Mouse (Mus musculus) neural tube, embryonic 13.5 days (tissue): ENCODE measurements around the gene Hdac5. TPM values are rescaled to one million over a fixed set of nuclear protein-coding genes. Genes with fewer than 3 reads are reported as not detected.
A peak's percentile ranks its signal among the peaks of the same experiment; 100 is the strongest.

Experiments
- ATAC-seq: fragments of 200-750 bp; cut with Nextera tagmentation; 2 replicates; pipeline ENCODE4 v1.8.0; 2017; ENCODE audit warnings: low read depth, mild to moderate bottlenecking, moderate TSS enrichment, moderate library complexity
- H3K27ac ChIP-seq: fragments of 300-500 bp; sonication (generic); replicated peaks from 2 replicates; pipeline ENCODE4 v1.5.1; 2015; ENCODE audit warnings: moderate library complexity, mild to moderate bottlenecking, inconsistent platforms
- H3K27me3 ChIP-seq: fragments of 300-500 bp; sonication (generic); 2 replicates; pipeline ENCODE4 v1.6.1; 2015; ENCODE audit warnings: mild to moderate bottlenecking, inconsistent platforms
- H3K36me3 ChIP-seq: fragments of 300-500 bp; sonication (generic); 2 replicates; pipeline ENCODE4 v1.6.1; 2015; ENCODE audit warnings: mild to moderate bottlenecking, inconsistent platforms
- H3K4me1 ChIP-seq: fragments of 300-500 bp; sonication (generic); replicated peaks from 2 replicates; pipeline ENCODE4 v1.6.1; 2015; ENCODE audit warnings: inconsistent platforms
- H3K4me2 ChIP-seq: fragments of 300-500 bp; sonication (generic); 2 replicates; pipeline ENCODE4 v1.6.1; 2015; ENCODE audit warnings: inconsistent platforms, mild to moderate bottlenecking, moderate library complexity
- H3K4me3 ChIP-seq: fragments of 300-500 bp; sonication (generic); 2 replicates; pipeline ENCODE4 v1.5.1; 2015; ENCODE audit warnings: mild to moderate bottlenecking, inconsistent platforms
- H3K9ac ChIP-seq: fragments of 300-500 bp; sonication (generic); 2 replicates; pipeline ENCODE4 v1.6.1; 2015; ENCODE audit warnings: moderate library complexity, mild to moderate bottlenecking, inconsistent platforms
- H3K9me3 ChIP-seq: fragments of 300-500 bp; sonication (generic); 2 replicates; pipeline ENCODE4 v1.6.1; 2016; ENCODE audit warnings: inconsistent platforms
- WGBS: fragments of 180-500 bp; shearing (Covaris S2); methylation state at CpG from one replicate; pipeline ENCODE4 v1.1.7; 2015; 5-methylcytosine and 5-hydroxymethylcytosine counted together
- polyA plus RNA-seq: library from polyadenylated mRNA; unstranded; fragments of >200 nt; fragmentation: Nextera tagmentation; extraction: Ambion mirVana; gene quantifications from 2 replicates; pipeline ENCODE4 v1.2.1, GENCODE M21; 2015

Gene Hdac5
- polyA plus RNA-seq, 1 experiment from 2014 or later = 84.4 TPM

GRCm38 (mm10) chr11:102189461-102190436 lies 40.2 kb downstream of the Hdac5 start, which contains the start of gene G6pc3:
Gene G6pc3 (plus strand): TSS chr11:102189620.
- peak within 1 kb of the TSS; percentile 53 for H3K27ac ChIP-seq
- peak within 1 kb of the TSS; percentile 77 for H3K9ac ChIP-seq
- peak within 1 kb of the TSS; percentile 78 for H3K4me2 ChIP-seq
- peak within 1 kb of the TSS; percentile 60 for H3K4me3 ChIP-seq
- WGBS = 4% methylated on average over 50 of the region's 50 CpGs
- no peaks in the 10 kb centered on the region for H3K27me3 ChIP-seq
- peaks cover 24% of the 10 kb centered on the region for H3K36me3 ChIP-seq
- peaks cover 36% of the 10 kb centered on the region for H3K4me1 ChIP-seq
- no peaks in the 10 kb centered on the region for H3K9me3 ChIP-seq
- peak; percentile 73 for ATAC-seq

GRCm38 (mm10) chr11:102188980-102189379 lies 41.0 kb downstream of the Hdac5 start:
- Histone ChIP-seq H3K4me1 (peaks cover 32% of the 10 kb centered on the region), H3K27me3 (no peaks in the 10 kb centered on the region), H3K27ac (no peak overlapping the region), H3K9me3 (no peaks in the 10 kb centered on the region), H3K4me2 (peak overlapping the region; percentile 78), H3K4me3 (peak overlapping the region; percentile 60), H3K9ac (peak overlapping the region; percentile 77; the same call in 1 of the 2 replicates), H3K36me3 (peaks cover 16% of the 10 kb centered on the region)
- no peak for ATAC-seq
- WGBS = 74% methylated on average over 6 of the region's 6 CpGs

GRCm38 (mm10) chr11:102186235-102186634 lies 43.7 kb downstream of the Hdac5 start:
- 93% methylated on average over 1 of the region's 1 CpGs for WGBS

GRCm38 (mm10) chr11:102185677-102186076 lies 44.3 kb downstream of the Hdac5 start:
- Histone ChIP-seq H3K9ac (peak overlapping the region; percentile 92), H3K4me2 (peak overlapping the region; percentile 79), H3K9me3 (no peaks in the 10 kb centered on the region), H3K27me3 (no peaks in the 10 kb centered on the region), H3K4me3 (peak overlapping the region; percentile 92), H3K4me1 (peaks cover 42% of the 10 kb centered on the region), H3K27ac (peak overlapping the region; percentile 98), H3K36me3 (peaks cover 19% of the 10 kb centered on the region)
- WGBS = 54% methylated on average over 3 of the region's 3 CpGs
- ATAC-seq = no peak

More at GRCm38 (mm10) chr11:102186235-102186634, 43.7 kb downstream of the Hdac5 start:
- Histone ChIP-seq H3K27ac (0 out of 2 replicates have a peak overlapping the region, but pooled peaks have one; percentile 98), H3K36me3 (peaks cover 14% of the 10 kb centered on the region), H3K9me3 (no peaks in the 10 kb centered on the region), H3K4me1 (peaks cover 42% of the 10 kb centered on the region), H3K9ac (no peak overlapping the region), H3K4me3 (no peak overlapping the region), H3K27me3 (no peaks in the 10 kb centered on the region), H3K4me2 (no peak overlapping the region)
- ATAC-seq = no peak

- peaks cover 38% of the 10 kb centered on the region for H3K4me1 ChIP-seq
- no peaks in the 10 kb centered on the region for H3K9me3 ChIP-seq
- H3K4me2 ChIP-seq = peak within 1 kb of the TSS; percentile 79
- peak within 1 kb of the TSS; percentile 98 for H3K27ac ChIP-seq
- peak; percentile 84 for ATAC-seq
- H3K9ac ChIP-seq = peak within 1 kb of the TSS; percentile 92
- WGBS = under 1% methylated on average over 69 of the region's 70 CpGs
- H3K27me3 ChIP-seq = no peaks in the 10 kb centered on the region
- peak within 1 kb of the TSS; percentile 92 for H3K4me3 ChIP-seq
- peaks cover 23% of the 10 kb centered on the region for H3K36me3 ChIP-seq
Observed at GRCm38 (mm10) chr11:102184646-102185495, 45.1 kb downstream of the Hdac5 start, which contains the start of gene Lsm12. Gene Lsm12 (minus strand): TSS chr11:102185296.

GRCm38 (mm10) chr11:102184253-102184645 lies 45.7 kb downstream of the Hdac5 start:
- Histone ChIP-seq H3K9me3 (no peaks in the 10 kb centered on the region), H3K4me2 (peak overlapping the region; percentile 79), H3K27me3 (no peaks in the 10 kb centered on the region), H3K9ac (peak overlapping the region; percentile 92), H3K4me1 (peaks cover 39% of the 10 kb centered on the region), H3K36me3 (peaks cover 23% of the 10 kb centered on the region), H3K4me3 (peak overlapping the region; percentile 92), H3K27ac (peak overlapping the region; percentile 98)
- WGBS = 6% methylated on average over 7 of the region's 7 CpGs
- no peak; the same call in 1 of the 2 replicates for ATAC-seq

GRCm38 (mm10) chr11:102179836-102180235 lies 50.1 kb downstream of the Hdac5 start:
- peaks cover 56% of the 10 kb centered on the region for H3K36me3 ChIP-seq
- H3K9me3 ChIP-seq = no peaks in the 10 kb centered on the region
- ATAC-seq = no peak
- peak overlapping the region; percentile 44 for H3K9ac ChIP-seq
- no peak overlapping the region for H3K27ac ChIP-seq
- no peak overlapping the region for H3K4me2 ChIP-seq
- H3K27me3 ChIP-seq = no peaks in the 10 kb centered on the region
- H3K4me3 ChIP-seq = no peak overlapping the region
- peaks cover 29% of the 10 kb centered on the region for H3K4me1 ChIP-seq

- H3K27ac ChIP-seq = no peak overlapping the region
- 86% methylated on average over 5 of the region's 5 CpGs for WGBS
- no peak overlapping the region for H3K4me2 ChIP-seq
- no peak for ATAC-seq
- peaks cover 64% of the 10 kb centered on the region for H3K36me3 ChIP-seq
- no peaks in the 10 kb centered on the region for H3K27me3 ChIP-seq
- no peaks in the 10 kb centered on the region for H3K9me3 ChIP-seq
- no peak overlapping the region for H3K9ac ChIP-seq
- no peak overlapping the region for H3K4me3 ChIP-seq
- no peaks in the 10 kb centered on the region for H3K4me1 ChIP-seq
Observed at GRCm38 (mm10) chr11:102168689-102169088, 61.3 kb downstream of the Hdac5 start.

- H3K9ac ChIP-seq = no peak overlapping the region
- ATAC-seq = no peak
- H3K9me3 ChIP-seq = no peaks in the 10 kb centered on the region
- no peak overlapping the region for H3K27ac ChIP-seq
- H3K4me1 ChIP-seq = no peaks in the 10 kb centered on the region
- no peak overlapping the region for H3K4me3 ChIP-seq
- peaks cover 72% of the 10 kb centered on the region for H3K36me3 ChIP-seq
- no peak overlapping the region for H3K4me2 ChIP-seq
- WGBS = 91% methylated on average over 5 of the region's 5 CpGs
- no peaks in the 10 kb centered on the region for H3K27me3 ChIP-seq
Observed at GRCm38 (mm10) chr11:102167539-102167938, 62.4 kb downstream of the Hdac5 start.

GRCm38 (mm10) chr11:102165971-102166722 lies 63.8 kb downstream of the Hdac5 start:
- Histone ChIP-seq H3K27me3 (no peaks in the 10 kb centered on the region), H3K9ac (no peak overlapping the region), H3K4me1 (no peaks in the 10 kb centered on the region), H3K36me3 (peaks cover 82% of the 10 kb centered on the region), H3K9me3 (no peaks in the 10 kb centered on the region), H3K27ac (no peak overlapping the region), H3K4me3 (no peak overlapping the region), H3K4me2 (no peak overlapping the region)
- WGBS = 62% methylated on average over 6 of the region's 6 CpGs
- ATAC-seq = no peak

- no peak for ATAC-seq
- Histone ChIP-seq H3K9ac (no peak overlapping the region), H3K9me3 (no peaks in the 10 kb centered on the region), H3K4me3 (no peak overlapping the region), H3K27ac (no peak overlapping the region), H3K27me3 (no peaks in the 10 kb centered on the region), H3K4me1 (peaks cover 10% of the 10 kb centered on the region), H3K4me2 (no peak overlapping the region), H3K36me3 (peaks cover 39% of the 10 kb centered on the region)
- 86% methylated on average over 5 of the region's 5 CpGs for WGBS
Observed at GRCm38 (mm10) chr11:102159781-102160180, 70.2 kb downstream of the Hdac5 start.
